Mouse (Mus musculus): ENCODE results near the gene Pramel7. TPM values are rescaled to one million over a fixed set of nuclear protein-coding genes. Genes with fewer than 3 reads are reported as not detected.
"Not testable (repeated sequence)": the region's sequence is repeated elsewhere in the genome, so short reads cannot be mapped to it uniquely, and the experiment has no call there.

The Pramel7 gene
- not detected in 2 replicates for polyA plus RNA-seq (2015; fragmentation: Nextera tagmentation; extraction: Ambion mirVana)

DNA sequence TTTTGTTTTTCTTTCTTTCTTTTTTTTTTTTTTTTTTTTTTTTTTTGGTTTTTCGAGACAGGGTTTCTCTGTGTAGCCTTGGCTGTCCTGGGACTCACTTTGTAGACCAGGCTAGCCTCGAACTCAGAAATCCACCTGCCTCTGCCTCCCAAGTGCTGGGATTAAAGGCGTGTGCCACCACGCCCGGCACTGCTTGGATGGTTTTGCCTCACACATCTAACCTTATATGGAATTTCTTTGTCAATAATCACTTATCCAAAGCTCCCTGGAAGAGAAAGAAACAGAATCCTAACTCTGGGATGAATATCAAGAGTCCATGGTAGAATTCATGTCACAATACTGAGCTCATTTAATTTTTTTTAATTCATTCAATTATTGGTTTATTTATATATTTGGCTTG lies at the start of gene Pramel7:
TSS of gene Pramel7 (minus strand) at position 101 of the 400 bp plus-strand sequence.
- H3K4me2 ChIP-seq; H3K9ac ChIP-seq; H3K9me3 ChIP-seq (replicated peaks); H3K36me3 ChIP-seq; H3K4me1 ChIP-seq; H3K27me3 ChIP-seq; H3K4me3 ChIP-seq (replicated peaks); H3K27ac ChIP-seq; ATAC-seq (replicated peaks; ENCODE audit: low FRiP score): not testable (repeated sequence)
- 83% methylated on average over 4 of the region's 5 CpGs for WGBS

DNA sequence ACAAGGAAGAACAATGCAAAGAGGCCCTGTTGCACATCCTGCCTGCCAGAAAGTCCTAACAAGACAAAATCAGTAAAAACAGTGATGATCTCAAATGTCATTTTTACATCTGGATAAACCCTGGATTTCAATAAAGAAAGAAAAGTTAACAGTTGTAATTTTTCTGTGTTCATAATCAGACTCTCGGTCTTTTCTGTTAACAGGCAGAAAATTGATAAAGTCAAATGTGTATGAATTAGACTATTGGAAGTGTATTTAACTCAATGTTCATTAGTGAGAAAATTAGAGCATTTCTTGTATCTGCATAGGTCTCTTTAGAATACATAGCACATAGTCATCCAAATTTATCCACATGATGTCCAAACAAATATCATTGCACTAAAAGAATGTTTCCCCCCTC lies 48.5 kb upstream of the Pramel7 start, which contains the start of gene Olfr1128:
TSS of gene Olfr1128 (minus strand) at position 101 of the 400 bp plus-strand sequence.
- Histone ChIP-seq H3K4me2 (no peak within 1 kb of the TSS), H3K27ac (no peak within 1 kb of the TSS), H3K4me3 (replicated peaks) (no peak within 1 kb of the TSS), H3K9me3 (replicated peaks) (no peaks in the 10 kb centered on the region), H3K27me3 (no peaks in the 10 kb centered on the region), H3K4me1 (no peaks in the 10 kb centered on the region), H3K36me3 (no peaks in the 10 kb centered on the region), H3K9ac (no peak within 1 kb of the TSS)
- ATAC-seq (replicated peaks; ENCODE audit: low FRiP score), result no peak
- WGBS, result 86% methylated on average over 1 of the region's 1 CpGs

DNA sequence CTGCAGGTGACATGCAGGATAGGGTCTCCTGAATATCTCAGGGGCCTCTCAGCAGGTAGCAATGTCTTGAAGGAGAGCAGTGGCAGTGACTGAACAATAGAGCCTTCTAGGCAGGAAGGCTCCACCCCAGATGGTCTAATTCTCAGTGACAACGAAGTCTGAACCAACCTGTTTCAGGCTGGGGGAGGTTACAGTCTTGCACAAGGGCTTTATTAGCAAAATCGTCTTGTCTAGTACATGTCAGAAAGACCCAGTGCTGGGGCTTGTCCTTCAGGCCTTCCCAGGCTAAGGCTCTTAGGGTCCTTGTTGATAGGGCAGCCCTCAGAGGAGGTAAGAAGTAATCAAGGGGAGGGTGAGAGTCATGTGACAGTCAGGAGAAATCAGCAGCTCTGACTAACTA lies 37.9 kb upstream of the Pramel7 start:
- H3K4me3 ChIP-seq (replicated peaks), result no peak overlapping the region
- no peaks in the 10 kb centered on the region for H3K27me3 ChIP-seq
- H3K9me3 ChIP-seq (replicated peaks), result no peaks in the 10 kb centered on the region
- no peaks in the 10 kb centered on the region for H3K4me1 ChIP-seq
- no peak overlapping the region for H3K27ac ChIP-seq
- H3K36me3 ChIP-seq, result no peaks in the 10 kb centered on the region
- no peak for ATAC-seq (replicated peaks; ENCODE audit: low FRiP score)
- no peak overlapping the region for H3K4me2 ChIP-seq
- 69% methylated on average over 2 of the region's 2 CpGs for WGBS
- no peak overlapping the region for H3K9ac ChIP-seq

DNA sequence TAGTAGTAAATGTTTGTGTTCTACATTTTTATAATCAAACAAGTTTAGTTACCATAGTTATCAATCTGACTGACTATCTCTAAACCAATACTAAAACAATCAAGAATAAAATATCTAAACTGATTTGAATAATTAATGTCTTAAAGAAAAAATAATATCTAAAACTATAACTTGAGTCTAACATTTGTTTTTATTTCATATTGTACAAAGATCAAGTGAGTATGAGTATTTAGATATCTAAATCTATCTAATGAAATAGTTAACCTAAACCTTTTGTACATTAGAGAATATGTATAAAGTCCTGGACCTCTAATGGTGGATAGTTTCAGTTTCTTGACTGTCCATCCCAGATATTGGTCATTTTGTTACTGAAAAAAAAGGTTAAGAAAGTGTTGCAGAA lies 34.6 kb upstream of the Pramel7 start, which contains the start of gene Olfr153:
TSS of gene Olfr153 (plus strand) at position 301 of the 400 bp plus-strand sequence.
- H3K4me3 ChIP-seq (replicated peaks), result no peak within 1 kb of the TSS
- H3K9me3 ChIP-seq (replicated peaks), result no peaks in the 10 kb centered on the region
- no peak within 1 kb of the TSS for H3K4me2 ChIP-seq
- H3K4me1 ChIP-seq, result no peaks in the 10 kb centered on the region
- H3K9ac ChIP-seq, result no peak within 1 kb of the TSS
- 0 out of 2 replicates have a peak, but pooled peaks cover 2% of the 10 kb centered on the region for H3K27me3 ChIP-seq
- no peak for ATAC-seq (replicated peaks; ENCODE audit: low FRiP score)
- no peaks in the 10 kb centered on the region for H3K36me3 ChIP-seq
- H3K27ac ChIP-seq, result no peak within 1 kb of the TSS

DNA sequence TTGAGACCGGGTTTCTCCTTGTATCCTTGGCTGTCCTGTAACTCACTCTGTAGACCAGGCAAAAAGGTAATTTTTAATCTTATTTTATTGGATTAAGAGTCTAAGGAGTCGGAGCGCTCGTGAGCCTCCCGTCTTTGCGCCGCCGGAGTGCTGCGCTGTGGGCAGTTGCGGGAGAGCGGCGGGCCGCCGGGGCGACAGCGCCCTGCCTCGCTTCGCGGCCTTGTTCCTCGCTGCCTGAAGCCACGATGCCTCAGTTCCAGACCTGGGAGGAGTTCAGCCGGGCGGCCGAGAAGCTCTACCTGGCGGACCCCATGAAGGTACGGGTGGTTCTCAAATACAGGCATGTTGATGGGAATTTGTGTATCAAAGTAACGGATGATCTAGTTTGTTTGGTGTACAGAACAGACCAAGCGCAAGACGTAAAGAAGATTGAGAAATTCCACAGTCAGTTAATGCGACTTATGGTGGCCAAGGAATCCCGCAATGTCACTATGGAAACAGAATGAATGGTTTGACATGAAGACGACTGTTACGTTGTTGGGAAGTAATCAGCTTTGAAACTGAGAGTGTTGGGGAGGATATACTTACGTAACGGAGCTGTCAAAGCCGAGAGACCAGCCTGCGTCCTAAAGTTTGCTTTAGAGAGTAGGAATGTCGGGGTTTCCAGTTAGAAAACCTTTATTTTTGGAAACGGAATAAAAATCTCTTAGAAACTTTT lies 29.2 kb upstream of the Pramel7 start:
- Histone ChIP-seq H3K4me3 (replicated peaks) (peak overlapping the region; percentile 15), H3K4me2 (peak overlapping the region; percentile 38)
- not testable (repeated sequence) for H3K27ac ChIP-seq; H3K36me3 ChIP-seq; H3K4me1 ChIP-seq; H3K9ac ChIP-seq; H3K9me3 ChIP-seq (replicated peaks); H3K27me3 ChIP-seq
- peak; percentile 46; the same call in 1 of the 2 replicates for ATAC-seq (replicated peaks; ENCODE audit: low FRiP score)
- 29% methylated on average over 38 of the region's 39 CpGs for WGBS

DNA sequence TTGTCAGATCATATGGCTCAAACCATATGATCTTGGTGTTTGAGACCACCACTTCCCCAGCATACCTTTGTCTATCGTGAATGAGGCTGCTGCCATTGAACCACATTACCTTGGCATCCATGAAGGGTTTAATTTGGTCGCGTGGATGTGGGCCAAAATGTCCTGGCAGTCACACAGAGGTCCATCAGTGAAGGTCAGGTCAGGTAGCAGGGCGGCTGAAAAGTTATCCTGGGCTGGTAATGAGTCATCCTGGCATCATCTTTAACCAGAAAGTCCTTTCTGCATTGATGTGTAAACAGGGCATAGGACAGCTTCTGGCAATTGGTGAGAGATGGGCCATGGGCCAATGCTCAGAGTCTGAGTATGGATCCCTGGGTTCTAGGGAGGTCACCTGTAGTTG lies 23.8 kb upstream of the Pramel7 start:
- no peaks in the 10 kb centered on the region for H3K9me3 ChIP-seq (replicated peaks)
- no peak for ATAC-seq (replicated peaks; ENCODE audit: low FRiP score)
- no peak overlapping the region for H3K4me2 ChIP-seq
- H3K4me3 ChIP-seq (replicated peaks), result no peak overlapping the region
- no peaks in the 10 kb centered on the region for H3K36me3 ChIP-seq
- no peak overlapping the region for H3K9ac ChIP-seq
- WGBS, result 89% methylated on average over 4 of the region's 4 CpGs
- H3K27ac ChIP-seq, result no peak overlapping the region
- no peaks in the 10 kb centered on the region for H3K27me3 ChIP-seq
- no peaks in the 10 kb centered on the region for H3K4me1 ChIP-seq

DNA sequence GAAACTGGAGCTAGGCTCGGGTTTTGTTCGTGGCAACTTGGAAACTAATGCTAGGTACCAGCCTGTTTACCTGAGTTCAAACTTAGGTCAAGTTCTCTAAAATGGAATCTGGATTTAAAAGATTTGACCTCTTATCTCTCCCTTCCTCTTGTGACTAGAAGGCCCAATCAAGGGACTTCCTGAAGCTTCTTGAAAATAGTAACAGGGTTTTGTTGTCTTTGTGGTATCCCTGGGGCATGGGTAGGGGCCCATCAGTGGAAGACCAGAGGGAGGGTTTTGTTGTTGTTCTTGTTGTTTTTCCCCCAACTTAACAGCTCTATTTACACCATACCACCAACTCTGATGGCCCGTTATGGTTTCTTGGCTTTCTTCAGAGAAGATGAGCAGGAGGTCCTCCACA lies 19.7 kb upstream of the Pramel7 start:
- no peak for ATAC-seq (replicated peaks; ENCODE audit: low FRiP score)
- WGBS, result 90% methylated on average over 3 of the region's 3 CpGs
- no peak overlapping the region for H3K4me3 ChIP-seq (replicated peaks)
- H3K27me3 ChIP-seq, result no peaks in the 10 kb centered on the region
- no peak overlapping the region for H3K27ac ChIP-seq
- H3K4me2 ChIP-seq, result no peak overlapping the region
- H3K9ac ChIP-seq, result no peak overlapping the region
- no peaks in the 10 kb centered on the region for H3K9me3 ChIP-seq (replicated peaks)
- H3K36me3 ChIP-seq, result no peaks in the 10 kb centered on the region
- H3K4me1 ChIP-seq, result no peaks in the 10 kb centered on the region

DNA sequence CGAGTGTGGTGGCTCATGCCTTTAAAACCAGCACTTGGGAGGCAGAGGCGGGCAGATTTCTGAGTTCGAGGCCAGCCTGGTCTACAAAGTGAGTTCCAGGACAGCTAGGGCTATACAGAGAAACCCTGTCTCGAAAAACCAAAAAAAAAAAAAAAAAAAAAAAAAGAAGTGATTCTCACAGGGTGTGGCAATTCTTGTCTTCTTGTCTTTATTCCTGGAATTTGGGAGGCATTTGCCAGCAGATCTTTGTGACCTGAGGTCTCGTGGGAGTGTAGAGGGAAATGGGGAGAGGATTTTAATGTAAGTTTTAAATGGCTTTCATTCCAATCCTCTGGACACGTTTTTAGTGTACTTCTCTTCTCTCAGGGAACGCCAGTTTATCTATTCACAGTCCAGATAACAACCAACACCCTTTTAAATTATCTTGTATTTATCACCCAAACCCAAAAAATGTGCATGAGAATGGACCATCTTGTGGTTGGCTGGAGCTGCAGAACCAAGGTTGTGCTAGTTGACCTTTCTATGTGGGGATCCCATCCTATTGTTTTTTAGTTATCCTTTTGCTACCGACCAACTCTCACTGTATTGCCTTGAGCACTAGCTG lies 18.7 kb upstream of the Pramel7 start:
- no peak overlapping the region for H3K4me2 ChIP-seq
- H3K27me3 ChIP-seq, result no peaks in the 10 kb centered on the region
- no peaks in the 10 kb centered on the region for H3K36me3 ChIP-seq
- WGBS, result 77% methylated on average over 7 of the region's 8 CpGs
- no peaks in the 10 kb centered on the region for H3K4me1 ChIP-seq
- H3K9ac ChIP-seq, result no peak overlapping the region
- no peaks in the 10 kb centered on the region for H3K9me3 ChIP-seq (replicated peaks)
- no peak for ATAC-seq (replicated peaks; ENCODE audit: low FRiP score)
- H3K27ac ChIP-seq, result no peak overlapping the region
- no peak overlapping the region for H3K4me3 ChIP-seq (replicated peaks)

DNA sequence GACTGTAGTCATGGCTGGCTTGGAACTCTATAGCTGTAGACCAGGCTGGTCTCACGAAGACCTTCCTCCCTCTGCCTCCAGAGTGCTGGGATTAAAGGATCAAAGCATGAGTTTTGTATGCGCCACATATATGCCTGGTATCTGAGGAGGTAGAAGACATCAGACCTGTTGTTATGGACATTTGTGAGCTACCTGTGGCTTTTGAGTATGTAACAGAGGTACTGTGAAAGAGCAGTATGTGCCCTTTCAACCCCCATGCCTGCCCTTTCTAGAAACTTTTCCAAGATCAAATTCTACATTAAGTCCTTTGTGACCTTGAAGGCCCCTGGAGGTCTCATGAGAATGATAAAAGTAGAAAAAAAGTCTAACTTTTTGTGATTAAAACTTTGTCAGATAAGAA lies 18.2 kb upstream of the Pramel7 start:
- H3K9ac ChIP-seq, result no peak overlapping the region
- no peaks in the 10 kb centered on the region for H3K36me3 ChIP-seq
- H3K9me3 ChIP-seq (replicated peaks), result no peaks in the 10 kb centered on the region
- WGBS, result 96% methylated on average over 2 of the region's 2 CpGs
- H3K4me1 ChIP-seq, result no peaks in the 10 kb centered on the region
- ATAC-seq (replicated peaks; ENCODE audit: low FRiP score), result no peak
- H3K4me2 ChIP-seq, result no peak overlapping the region
- H3K4me3 ChIP-seq (replicated peaks), result no peak overlapping the region
- H3K27ac ChIP-seq, result no peak overlapping the region
- H3K27me3 ChIP-seq, result no peaks in the 10 kb centered on the region

DNA sequence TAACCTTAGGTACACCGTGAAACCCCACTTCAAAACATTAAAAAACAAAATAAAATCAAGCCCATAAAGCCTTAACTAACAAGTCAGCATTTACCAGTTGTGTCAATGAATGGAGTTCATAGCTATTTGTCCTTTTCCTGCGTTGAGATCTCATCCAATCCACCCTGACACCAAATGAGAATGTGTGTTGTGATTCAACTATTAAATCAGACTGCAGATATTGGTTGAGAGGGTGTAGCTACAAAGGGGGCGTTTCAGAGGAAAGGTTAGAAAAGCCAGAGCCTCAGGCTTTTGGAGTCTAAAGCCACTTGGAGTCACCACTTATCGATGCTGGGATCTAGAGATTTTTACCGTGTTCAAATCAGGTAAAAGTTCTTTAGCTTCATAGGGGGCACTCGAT lies 9.4 kb upstream of the Pramel7 start, which contains the start of gene Pramel6:
TSS of gene Pramel6 (plus strand) at position 301 of the 400 bp plus-strand sequence.
- Histone ChIP-seq H3K4me1 (no peaks in the 10 kb centered on the region), H3K27ac (no peak within 1 kb of the TSS), H3K4me3 (replicated peaks) (no peak within 1 kb of the TSS), H3K9me3 (replicated peaks) (no peaks in the 10 kb centered on the region), H3K27me3 (no peaks in the 10 kb centered on the region), H3K4me2 (no peak within 1 kb of the TSS), H3K9ac (no peak within 1 kb of the TSS), H3K36me3 (no peaks in the 10 kb centered on the region)
- no peak for ATAC-seq (replicated peaks; ENCODE audit: low FRiP score)
- 88% methylated on average over 6 of the region's 6 CpGs for WGBS

DNA sequence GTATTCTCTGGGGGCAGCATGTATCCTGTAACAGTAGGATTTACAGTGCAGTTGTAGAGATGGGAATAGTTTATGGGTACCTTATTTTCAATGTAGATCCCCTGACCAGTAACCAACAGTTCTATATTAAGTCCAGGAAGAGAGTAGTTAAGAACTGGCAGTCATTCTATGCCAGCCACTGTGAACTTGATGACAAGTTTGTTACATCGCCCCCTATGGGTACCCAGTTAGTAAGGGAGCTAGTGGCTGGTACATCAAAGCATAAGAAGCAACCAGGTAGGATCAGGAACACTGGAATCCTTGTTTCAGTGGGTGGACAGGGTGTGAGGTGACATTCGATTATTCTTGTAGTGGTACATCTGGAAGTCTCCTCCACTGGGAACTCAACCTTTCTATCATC lies 14.6 kb downstream of the Pramel7 start:
- Histone ChIP-seq H3K4me1 (no peaks in the 10 kb centered on the region), H3K4me2 (no peak overlapping the region), H3K36me3 (no peaks in the 10 kb centered on the region), H3K9me3 (replicated peaks) (no peaks in the 10 kb centered on the region), H3K4me3 (replicated peaks) (no peak overlapping the region), H3K27me3 (no peaks in the 10 kb centered on the region), H3K27ac (no peak overlapping the region), H3K9ac (no peak overlapping the region)
- no peak for ATAC-seq (replicated peaks; ENCODE audit: low FRiP score)
- WGBS, result 72% methylated on average over 2 of the region's 2 CpGs

DNA sequence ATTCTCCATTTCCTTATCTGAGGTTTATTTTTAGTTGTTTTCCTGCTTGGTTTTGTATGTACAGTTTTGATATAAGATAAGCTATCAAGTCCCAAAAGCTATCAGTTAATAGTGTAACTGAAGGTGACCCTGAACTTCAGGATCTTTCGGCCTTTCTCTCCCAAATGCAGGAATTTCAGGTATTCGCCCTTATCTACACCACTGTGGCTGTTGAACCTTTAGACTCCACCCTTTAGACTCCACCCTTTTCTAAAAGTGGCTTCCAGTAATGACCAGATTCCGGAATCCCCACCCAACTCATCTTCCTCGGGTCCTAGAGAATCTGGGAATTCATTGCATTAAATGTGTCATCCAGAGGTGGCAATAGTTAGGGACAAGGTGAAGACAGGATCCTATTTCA lies 15.7 kb downstream of the Pramel7 start:
- WGBS, result 80% methylated on average over 4 of the region's 4 CpGs
- Histone ChIP-seq H3K36me3 (no peaks in the 10 kb centered on the region), H3K9ac (no peak overlapping the region), H3K27me3 (no peaks in the 10 kb centered on the region), H3K4me2 (no peak overlapping the region), H3K4me1 (no peaks in the 10 kb centered on the region), H3K9me3 (replicated peaks) (no peaks in the 10 kb centered on the region), H3K4me3 (replicated peaks) (no peak overlapping the region), H3K27ac (no peak overlapping the region)
- ATAC-seq (replicated peaks; ENCODE audit: low FRiP score), result no peak
